Mouse (Mus musculus) liver, postnatal 0 days (tissue): ENCODE data around the gene Herpud1.

Experiments used
- CTCF ChIP-seq: sonication (generic); IDR thresholded peaks from 2 replicates; pipeline ENCODE4 v1.5.1; 2016; ENCODE audit warnings: antibody characterized with exemption, low read depth
- EP300 ChIP-seq: IDR thresholded peaks from 2 replicates; pipeline ENCODE4 v1.6.1; 2016; ENCODE audit warnings: antibody characterized with exemption, low read depth, mild to moderate bottlenecking

DNA sequence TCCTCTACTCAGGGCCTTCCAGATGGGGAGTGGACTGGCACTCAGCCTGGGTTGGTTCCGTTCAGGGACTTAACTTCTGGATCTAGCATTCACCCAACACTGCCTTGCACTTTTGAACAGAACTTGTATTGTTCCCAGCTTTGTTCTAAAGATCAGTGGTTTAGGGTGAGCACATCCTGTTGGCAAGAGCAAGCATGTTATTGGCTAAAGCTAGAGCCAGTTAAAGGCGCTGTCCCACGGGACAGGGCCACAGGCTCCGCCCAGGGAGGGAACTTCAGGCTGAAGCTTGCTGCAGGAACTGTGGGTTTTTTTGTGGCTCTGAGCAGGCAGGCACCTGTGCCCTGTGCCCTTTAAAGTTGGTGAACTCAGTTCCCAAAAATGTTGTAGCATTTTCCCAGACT, 22.9 kb upstream of the Herpud1 start:
- TF ChIP-seq CTCF (no peak; the same call in 1 of the 2 replicates), EP300 (no peak)
